Mouse (Mus musculus) lung, adult 2 months (tissue): ENCODE results near the gene Ankrd6. TPM values are rescaled to one million over a fixed set of nuclear protein-coding genes. Genes with fewer than 3 reads are reported as not detected.
A peak's percentile ranks its signal among the peaks of the same experiment; 100 is the strongest.
"Not testable (repeated sequence)": the region's sequence is repeated elsewhere in the genome, so short reads cannot be mapped to it uniquely, and the experiment has no call there.

Experiments
- DNase-seq: peaks from one replicate; pipeline ENCODE4 v3.0.0; 2022
- H3K4me1 ChIP-seq: fragments of 200-500 bp; 2 replicates; pipeline ENCODE4 v1.6.1; 2011; ENCODE audit warnings: low read length; ENCODE audit not compliant: control insufficient read depth, insufficient read depth
- H3K4me3 ChIP-seq: fragments of 200-500 bp; replicated peaks from 2 replicates; pipeline ENCODE3; 2011; ENCODE audit warnings: low read depth, mild to moderate bottlenecking, control low read depth, low read length; ENCODE audit errors: extremely low read depth
- CTCF ChIP-seq: fragments of 200-500 bp; IDR thresholded peaks from 2 replicates; pipeline ENCODE4 v1.5.1; 2011; ENCODE audit warnings: mild to moderate bottlenecking, low read length, control low read depth; ENCODE audit not compliant: insufficient read depth
- POLR2A ChIP-seq: fragments of 200-500 bp; IDR thresholded peaks from 2 replicates; pipeline ENCODE4 v1.6.1; 2011; ENCODE audit warnings: low read depth, mild to moderate bottlenecking, control low read depth, low read length, borderline replicate concordance; ENCODE audit errors: extremely low read depth
- WGBS: fragments of 180-500 bp; shearing (Covaris S2); methylation state at CpG from one replicate; pipeline ENCODE4 v1.1.7; 2018; 5-methylcytosine and 5-hydroxymethylcytosine counted together
- polyA plus RNA-seq: library from polyadenylated mRNA; depleted of rRNA; stranded (reverse); fragments of >200 nt; gene quantifications from 2 replicates; pipeline ENCODE4 v1.2.3, GENCODE M21; 2012

Ankrd6 gene
- polyA plus RNA-seq, 1 experiment, result 0.72 TPM

GRCm38 (mm10) chr4:32983176-32984155, 32.8 kb upstream of the Ankrd6 start:
- Histone ChIP-seq H3K4me1 (no peaks in the 10 kb centered on the region), H3K4me3 (peak overlapping the region; percentile 71)
- peak; percentile 48 for DNase-seq
- WGBS, result under 1% methylated on average over 74 of the region's 94 CpGs
- TF ChIP-seq CTCF (no peak), POLR2A (no peak)

- no peak for DNase-seq
- Histone ChIP-seq H3K4me3 (peak within 1 kb of the TSS; percentile 71), H3K4me1 (no peaks in the 10 kb centered on the region)
- 1% methylated on average over 18 of the region's 18 CpGs for WGBS
- no peak for TF ChIP-seq POLR2A
- no peak for TF ChIP-seq CTCF
Measured at GRCm38 (mm10) chr4:32982716-32983175, 32.1 kb upstream of the Ankrd6 start, which contains the start of gene Rragd. Gene Rragd (plus strand): TSS chr4:32983037.

GRCm38 (mm10) chr4:32982041-32982715, 31.5 kb upstream of the Ankrd6 start:
- Histone ChIP-seq H3K4me3 (no peak overlapping the region), H3K4me1 (no peaks in the 10 kb centered on the region)
- no peak for DNase-seq
- no peak for TF ChIP-seq CTCF
- no peak for TF ChIP-seq POLR2A
- WGBS, result 9% methylated on average over 15 of the region's 15 CpGs

- DNase-seq, result no peak
- no peaks in the 10 kb centered on the region for H3K4me1 ChIP-seq
- 36% methylated on average over 5 of the region's 5 CpGs for WGBS
- no peak overlapping the region for H3K4me3 ChIP-seq
- TF ChIP-seq CTCF (no peak), POLR2A (no peak)
Measured at GRCm38 (mm10) chr4:32981617-32982016, 31.0 kb upstream of the Ankrd6 start.

- Histone ChIP-seq H3K4me3 (no peak overlapping the region), H3K4me1 (no peaks in the 10 kb centered on the region)
- WGBS, result 84% methylated on average over 3 of the region's 3 CpGs
- no peak for DNase-seq
- no peak for TF ChIP-seq POLR2A
- TF ChIP-seq CTCF, result no peak
Measured at GRCm38 (mm10) chr4:32980061-32980460, 29.4 kb upstream of the Ankrd6 start.

- WGBS, result 80% methylated on average over 4 of the region's 4 CpGs
- Histone ChIP-seq H3K4me3 (no peak overlapping the region), H3K4me1 (no peaks in the 10 kb centered on the region)
- no peak for TF ChIP-seq CTCF
- TF ChIP-seq POLR2A, result no peak
- DNase-seq, result no peak
Measured at GRCm38 (mm10) chr4:32977331-32977730, 26.7 kb upstream of the Ankrd6 start.

GRCm38 (mm10) chr4:32964619-32965018, 14.0 kb upstream of the Ankrd6 start:
- DNase-seq, H3K4me3 ChIP-seq, H3K4me1 ChIP-seq: not testable (repeated sequence)
- 83% methylated on average over 19 of the region's 19 CpGs for WGBS

- DNase-seq, result no peak
- no peak overlapping the region for H3K4me3 ChIP-seq
- 70% methylated on average over 3 of the region's 3 CpGs for WGBS
- H3K4me1 ChIP-seq, result no peaks in the 10 kb centered on the region
- no peak for TF ChIP-seq POLR2A
- TF ChIP-seq CTCF, result no peak
Measured at GRCm38 (mm10) chr4:32961394-32961793, 10.8 kb upstream of the Ankrd6 start.

- H3K4me1 ChIP-seq, result peaks cover 2% of the 10 kb centered on the region
- DNase-seq, result no peak
- no peak for TF ChIP-seq POLR2A
- no peak for TF ChIP-seq CTCF
- H3K4me3 ChIP-seq, result no peak overlapping the region
- 58% methylated on average over 2 of the region's 2 CpGs for WGBS
Measured at GRCm38 (mm10) chr4:32956423-32956822, 5.8 kb upstream of the Ankrd6 start.

GRCm38 (mm10) chr4:32952681-32953080, 2.0 kb upstream of the Ankrd6 start:
- Histone ChIP-seq H3K4me1 (peaks cover 2% of the 10 kb centered on the region), H3K4me3 (no peak overlapping the region)
- TF ChIP-seq POLR2A (no peak), CTCF (no peak)
- DNase-seq, result no peak
- 12% methylated on average over 7 of the region's 7 CpGs for WGBS
